Mouse (Mus musculus): ENCODE measurements at regions not wholly inside any gene's neighbourhood (a gene's known extent, or its start where the extent isn't known, plus 50 kb on each side); places are given as distances from the start of the nearest gene placed in this dataset.

DNA sequence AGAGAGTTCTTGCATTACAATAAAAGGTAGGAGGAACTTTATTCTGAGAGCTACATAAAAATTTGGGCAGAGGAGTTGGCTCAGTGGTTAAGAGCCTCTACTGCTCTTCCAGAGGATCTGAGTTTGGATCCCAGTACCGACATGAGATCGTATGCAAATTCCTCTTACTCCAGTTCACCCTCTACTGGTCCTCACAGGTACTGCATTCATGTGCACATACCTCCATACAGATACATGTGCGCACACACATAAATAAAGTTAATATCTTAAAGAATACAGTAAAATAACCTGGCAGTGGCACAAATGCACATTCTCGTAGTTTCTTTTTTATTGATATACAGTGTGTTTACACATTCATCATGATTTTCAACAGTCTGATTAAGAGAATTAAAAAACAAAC is 232.4 kb downstream of the Vps13c start:
- DNase-seq (ENCODE audit: low spot score), result no peak

DNA sequence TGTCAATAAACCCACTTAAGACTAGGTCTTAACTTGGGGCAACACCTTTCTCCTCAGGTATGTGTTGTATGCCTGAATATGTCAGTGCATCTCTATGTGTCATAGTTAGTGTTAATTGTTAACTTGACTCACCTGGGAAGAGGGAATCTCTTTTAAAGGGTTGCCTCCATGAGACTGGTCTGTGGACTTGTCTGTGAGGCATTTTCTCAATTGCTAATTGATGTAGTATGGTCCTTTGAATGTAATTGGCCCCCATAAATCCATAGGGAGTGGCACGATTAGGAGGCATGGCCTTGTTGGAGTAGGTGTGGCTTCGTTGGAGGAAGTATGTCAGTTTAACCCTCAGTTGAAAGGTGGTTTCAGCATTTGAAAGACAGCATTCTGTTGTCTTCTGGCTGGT is 237.1 kb downstream of the Vps13c start:
- DNase-seq (ENCODE audit: low spot score), result no peak

DNA sequence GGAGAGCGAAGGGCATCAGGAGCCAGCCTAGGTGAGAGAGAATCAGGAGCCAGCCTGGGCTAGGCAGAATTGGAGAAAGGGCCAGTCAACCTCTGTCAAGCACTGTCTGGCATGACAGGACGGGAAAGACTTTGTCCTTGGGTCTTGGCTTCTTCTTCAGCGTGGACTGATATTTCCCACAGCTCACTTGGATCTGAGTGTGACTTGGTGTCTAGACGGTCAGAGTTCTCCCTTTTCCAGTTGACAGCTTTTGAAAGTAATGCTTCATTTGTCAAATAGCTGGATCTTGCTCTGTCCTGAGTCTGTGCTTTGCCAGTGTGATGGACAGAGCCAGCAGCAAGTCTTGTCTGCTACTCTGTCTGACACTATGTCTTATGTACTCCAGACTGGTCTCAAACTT is 243.1 kb downstream of the Vps13c start:
- DNase-seq (ENCODE audit: low spot score), result no peak

DNA sequence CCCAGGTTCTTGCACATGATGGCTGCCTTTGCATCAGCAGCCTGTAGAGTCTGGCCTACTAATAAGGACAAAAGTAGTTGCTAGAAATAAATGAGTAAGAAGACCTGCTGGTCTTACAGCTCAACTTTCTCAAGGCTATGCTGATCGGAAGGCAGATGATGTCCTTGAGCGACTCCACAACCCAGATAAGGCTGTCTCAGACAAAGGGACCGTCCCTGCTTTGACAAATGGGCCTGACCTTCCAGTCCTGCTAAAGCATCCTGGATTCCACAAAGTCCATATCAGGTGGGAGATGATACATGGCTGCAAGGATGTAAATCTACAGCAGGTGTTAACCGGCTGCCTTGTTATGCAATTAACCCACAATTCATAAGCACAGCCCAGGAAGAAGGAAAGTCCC is 244.8 kb downstream of the Vps13c start:
- DNase-seq (ENCODE audit: low spot score), result no peak

DNA sequence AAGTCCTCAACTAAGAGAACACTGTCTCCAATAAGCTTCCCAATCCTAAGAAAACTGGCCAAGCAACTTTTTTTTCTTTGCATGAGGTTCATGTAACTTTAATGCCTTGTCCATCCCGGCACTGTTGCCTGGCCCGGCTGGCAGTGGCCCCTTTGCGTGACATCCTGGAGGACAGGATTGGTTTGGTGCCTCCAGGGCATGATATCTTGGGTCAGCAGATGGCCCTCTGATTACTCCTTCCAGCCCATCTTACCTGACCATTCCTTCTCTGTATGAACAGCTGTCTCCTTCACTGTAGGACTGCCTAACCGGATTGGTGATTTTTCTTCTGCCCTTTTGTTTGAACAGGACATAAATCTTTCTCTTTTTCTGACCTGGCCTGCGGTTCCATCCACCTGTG is 254.4 kb downstream of the Vps13c start:
- DNase-seq (ENCODE audit: low spot score), result no peak

DNA sequence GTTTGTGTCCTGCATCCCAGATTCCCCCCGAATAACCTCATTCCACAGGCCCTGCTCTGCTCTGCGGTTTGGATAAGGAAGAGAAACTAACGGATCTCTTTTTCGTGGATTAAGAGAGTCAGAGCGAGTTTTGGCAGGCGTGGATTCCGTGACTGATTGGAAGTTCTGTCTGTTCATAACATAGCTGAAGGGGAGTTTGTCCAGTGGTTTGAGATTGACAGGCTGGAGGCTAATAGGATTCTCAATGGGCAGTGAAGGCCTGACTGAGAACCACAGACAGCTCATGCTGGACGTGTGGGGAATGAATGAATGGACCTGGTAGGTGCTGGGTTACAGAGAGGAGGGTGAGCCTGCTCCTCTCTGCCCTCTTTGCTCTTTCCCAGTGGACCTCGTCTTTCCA is 269.6 kb downstream of the Vps13c start:
- DNase-seq (ENCODE audit: low spot score), result no peak

DNA sequence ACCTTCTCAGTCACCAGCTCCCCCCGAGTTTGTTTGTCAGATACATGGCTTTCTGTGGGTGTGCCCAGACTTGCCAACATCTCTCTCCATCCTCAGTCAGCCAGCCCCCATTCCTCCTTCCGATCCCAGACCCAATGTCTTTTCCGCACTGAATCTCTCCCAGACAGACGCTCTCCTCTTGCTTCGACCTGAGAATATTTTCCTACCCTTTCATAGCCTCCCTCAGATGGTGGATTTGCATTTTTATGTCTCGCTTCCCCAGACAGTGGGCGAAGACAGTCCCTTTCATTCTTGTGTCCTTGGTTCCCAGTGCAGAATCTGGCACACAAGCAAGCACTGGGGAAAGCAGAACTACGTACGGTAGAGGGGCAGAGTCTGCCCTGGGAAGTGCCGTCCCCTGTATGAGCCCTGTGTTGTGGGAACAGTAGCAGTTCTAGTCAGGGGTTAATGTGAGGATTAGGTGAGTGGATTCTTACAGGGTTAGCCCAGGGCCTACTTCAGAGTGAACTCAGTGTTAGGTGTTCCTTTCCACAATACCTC is 275.0 kb downstream of the Vps13c start:
- DNase-seq (ENCODE audit: low spot score), result no peak

DNA sequence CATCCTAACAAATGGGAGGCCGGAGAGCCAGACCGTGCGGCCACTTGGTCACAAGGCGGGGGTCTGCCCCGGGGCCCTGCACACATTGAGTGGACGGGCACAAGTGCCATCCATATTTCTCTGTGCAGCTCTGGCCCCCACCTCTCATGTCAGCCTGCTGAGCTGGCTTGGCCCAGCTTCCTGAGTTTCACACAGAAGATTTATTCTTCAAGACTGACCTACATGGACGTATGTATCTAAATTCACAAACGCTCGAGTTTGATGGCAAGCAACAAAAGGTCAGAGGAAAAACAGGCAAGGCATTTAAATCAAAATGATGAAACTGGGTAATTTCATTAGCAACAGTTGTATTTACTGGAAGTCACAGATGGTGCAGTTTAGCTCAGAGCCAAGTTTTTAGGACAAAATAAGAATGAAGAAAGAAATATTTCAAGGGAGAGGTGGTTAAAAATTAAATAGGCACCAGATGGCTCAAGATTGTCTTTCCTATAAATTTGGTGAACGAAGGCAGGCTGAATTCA is 276.1 kb downstream of the Vps13c start:
- no peak for DNase-seq (ENCODE audit: low spot score)

DNA sequence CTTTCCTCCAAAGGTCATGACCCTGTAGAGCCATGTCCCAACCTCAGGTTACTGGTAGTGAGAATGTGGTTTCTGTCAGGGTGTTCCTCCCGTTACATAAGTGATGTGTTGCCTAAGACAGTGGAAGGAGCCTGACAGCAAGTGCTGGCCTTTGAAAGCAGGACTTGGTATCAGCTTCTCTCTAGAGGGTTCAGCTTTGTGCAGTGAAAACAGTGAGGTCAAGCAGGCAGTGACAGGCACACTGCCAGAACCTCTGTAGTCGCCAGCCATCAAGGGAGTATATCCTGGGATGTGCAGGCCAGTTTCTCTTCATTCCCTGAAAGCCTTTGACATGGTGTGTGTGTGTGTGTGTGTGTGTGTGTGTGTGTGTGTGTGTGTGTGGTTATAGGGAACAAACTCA is 278.1 kb downstream of the Vps13c start:
- DNase-seq (ENCODE audit: low spot score), result no peak

DNA sequence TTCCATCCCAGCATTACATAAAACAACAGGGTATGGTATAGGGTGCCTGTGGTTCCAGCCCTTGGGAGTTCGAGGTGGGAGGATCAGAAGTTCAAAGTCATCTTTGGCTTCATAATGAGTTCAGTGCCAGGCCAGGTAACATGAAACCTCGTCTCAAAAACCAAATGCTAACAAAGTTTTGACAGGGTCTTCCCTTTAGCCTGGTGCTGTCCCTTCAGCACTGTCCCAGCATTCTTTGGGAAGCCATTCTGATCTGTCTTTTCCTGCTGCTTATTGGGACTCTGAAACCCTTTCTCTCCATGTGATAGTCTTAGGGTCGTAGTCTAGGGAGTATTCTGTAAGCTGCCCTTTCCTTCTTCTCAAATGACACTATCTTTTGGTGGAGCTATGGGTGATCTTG is 282.1 kb downstream of the Vps13c start:
- no peak for DNase-seq (ENCODE audit: low spot score)

DNA sequence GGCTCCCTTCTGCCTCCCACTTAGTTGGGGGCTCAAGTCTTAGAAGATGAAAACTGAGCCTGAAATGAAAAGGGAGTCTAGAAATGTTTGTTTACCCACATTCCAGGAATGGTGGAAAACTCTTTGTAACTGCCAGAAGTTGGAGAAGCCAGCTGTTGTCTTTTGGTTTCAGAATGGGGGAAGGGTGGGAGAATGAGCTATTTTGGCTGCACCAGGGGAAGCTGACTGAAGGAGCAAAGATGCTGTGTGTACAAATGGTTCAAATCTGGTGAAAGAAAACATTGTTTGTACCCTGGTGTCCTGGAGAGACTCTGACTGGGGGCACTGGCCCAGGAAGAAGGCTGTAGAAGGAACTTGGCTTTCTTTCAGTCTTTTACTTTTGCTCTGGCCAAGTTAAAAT is 291.1 kb downstream of the Vps13c start:
- peak; percentile 30 for DNase-seq (ENCODE audit: low spot score)

DNA sequence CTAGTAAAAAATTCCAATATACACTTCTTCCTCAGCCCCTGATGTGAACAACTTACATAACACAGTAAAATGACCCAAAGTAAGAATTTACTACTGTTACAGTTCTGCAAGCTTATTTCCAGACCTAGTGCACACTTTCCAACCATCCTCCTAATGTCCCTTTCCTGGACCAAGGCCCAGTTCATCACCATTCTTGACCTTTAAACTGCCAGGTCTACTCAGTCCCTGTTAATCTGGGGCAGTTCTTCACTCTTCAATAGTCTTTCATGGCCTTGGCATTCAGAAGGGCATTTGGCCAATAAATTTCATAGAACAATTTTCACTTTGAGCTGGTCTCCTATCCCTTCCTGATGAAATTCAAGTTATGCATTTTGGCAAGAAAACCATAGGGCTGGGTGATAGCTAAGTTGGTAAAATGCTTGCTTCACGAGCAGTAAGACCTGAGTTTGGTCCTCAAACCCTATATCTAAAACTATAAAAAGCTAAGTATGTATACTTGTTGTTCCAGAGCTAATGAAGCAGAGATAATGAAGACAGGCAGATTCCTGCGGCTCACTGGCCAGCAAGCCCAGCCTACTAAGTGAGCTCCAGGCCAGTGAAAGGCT is 295.4 kb downstream of the Vps13c start:
- DNase-seq (ENCODE audit: low spot score), result no peak

DNA sequence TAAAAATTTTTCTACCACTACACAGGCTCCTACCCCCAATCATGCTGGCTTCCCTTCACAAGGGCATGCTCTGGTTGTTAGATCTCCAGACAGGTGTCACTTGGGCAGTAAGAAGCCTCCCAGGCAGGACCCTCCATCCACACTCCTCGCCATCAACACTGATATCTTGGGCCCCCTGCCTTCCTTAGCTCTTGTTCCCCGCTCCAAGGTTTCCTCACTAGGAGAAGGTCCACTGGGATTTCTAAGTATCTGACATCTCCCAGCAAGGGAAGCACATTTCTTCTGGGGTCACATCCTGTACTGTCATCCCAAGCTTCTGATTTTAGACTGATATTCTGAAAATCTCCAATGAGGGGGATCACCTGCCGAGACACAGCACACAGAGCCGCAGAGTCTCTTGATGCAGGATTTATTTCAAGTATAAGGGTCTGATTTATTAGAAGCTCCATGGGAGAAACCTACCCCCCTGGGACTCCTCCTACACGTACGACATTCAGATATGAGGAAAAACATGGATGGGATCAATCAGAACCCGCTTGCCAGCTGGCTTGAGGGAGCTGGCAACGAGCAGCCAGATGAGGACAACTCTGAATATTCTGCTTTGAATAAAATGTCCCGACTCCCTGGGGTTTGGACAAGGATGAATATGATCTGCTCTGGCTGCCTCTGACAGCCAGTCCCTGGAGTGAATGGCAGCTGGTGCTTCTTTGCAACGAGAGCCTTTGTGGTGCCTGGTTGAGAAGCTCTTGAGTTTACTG is 322.8 kb downstream of the Vps13c start:
- DNase-seq (ENCODE audit: low spot score), result peak; percentile 1

DNA sequence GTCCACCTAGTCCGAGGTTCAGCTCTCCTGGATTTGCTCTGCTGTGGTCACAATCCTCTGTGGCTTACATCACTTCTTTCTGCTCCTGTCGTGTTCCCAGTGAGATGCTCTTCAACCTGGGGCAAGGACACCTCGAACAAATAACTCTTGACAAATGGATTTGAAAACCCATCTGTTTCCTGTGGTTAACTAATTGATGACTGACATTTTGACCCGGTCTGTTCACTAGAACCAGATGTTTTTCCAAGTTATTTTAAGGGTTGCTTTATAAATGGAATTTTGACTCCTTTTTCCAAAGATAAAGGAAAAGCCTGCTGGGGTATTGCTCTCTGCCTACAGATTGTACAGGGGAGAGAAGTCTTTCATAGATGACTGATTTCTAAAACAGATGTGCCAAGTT is 326.4 kb downstream of the Vps13c start:
- no peak for DNase-seq (ENCODE audit: low spot score)

DNA sequence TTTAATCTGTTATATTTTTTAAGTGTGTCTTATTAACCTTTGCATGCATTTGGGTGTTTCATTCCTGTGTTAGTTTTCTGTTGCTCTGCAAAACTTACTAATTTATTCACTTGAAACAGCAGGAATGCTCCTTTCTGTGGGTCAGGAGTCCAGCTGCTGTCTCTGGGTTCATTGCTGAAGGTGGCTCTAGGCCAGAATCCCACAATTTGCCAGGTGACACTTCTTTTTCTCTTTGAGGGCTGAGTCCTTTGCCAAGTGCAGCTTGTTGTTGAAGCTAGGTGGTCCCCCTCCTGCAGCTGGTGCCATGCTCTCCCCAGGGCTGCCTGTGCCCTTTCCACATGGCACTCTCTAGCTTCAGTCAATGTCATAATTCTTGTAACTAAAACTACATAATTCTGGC is 348.7 kb downstream of the Vps13c start:
- DNase-seq (ENCODE audit: low spot score), result no peak

DNA sequence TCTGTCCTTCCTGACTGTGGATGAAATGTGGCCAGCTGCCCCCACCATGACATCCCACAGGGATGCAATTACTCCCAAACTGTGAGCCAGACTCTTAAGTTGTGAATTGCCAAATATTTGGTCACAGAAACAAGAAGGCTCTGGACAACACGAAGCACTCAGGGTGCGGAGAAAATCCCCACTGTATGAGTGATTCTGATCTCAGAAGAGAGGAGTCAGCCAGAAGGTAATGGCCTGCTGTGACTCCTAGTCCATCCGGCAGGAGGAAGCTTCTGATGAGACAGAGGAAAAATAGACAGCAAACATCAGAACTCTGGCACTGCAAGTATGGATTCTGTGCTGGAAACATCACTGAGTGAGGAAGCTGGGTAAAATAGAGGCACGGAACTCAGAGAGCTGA is 359.6 kb downstream of the Vps13c start:
- peak; percentile 4 for DNase-seq (ENCODE audit: low spot score)

DNA sequence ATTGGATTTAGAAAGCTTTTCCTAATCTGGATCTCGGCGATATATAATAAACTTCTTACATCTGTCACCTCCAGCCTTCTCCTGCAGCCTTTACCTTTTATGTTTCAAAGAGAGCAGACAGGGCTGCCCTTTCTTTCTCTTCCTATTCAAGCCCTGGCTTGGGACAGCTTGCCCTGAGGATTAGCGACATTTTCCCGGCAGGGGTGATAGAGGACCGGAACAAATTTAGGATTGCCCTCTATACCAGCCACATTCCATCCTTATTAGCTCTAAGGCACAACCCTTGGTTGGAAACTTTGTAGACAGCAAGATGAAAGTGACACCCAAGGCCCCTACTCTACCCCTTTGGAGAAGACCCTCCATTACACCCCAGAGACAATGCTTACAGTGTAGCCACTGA is 360.8 kb downstream of the Vps13c start:
- DNase-seq (ENCODE audit: low spot score), result no peak

DNA sequence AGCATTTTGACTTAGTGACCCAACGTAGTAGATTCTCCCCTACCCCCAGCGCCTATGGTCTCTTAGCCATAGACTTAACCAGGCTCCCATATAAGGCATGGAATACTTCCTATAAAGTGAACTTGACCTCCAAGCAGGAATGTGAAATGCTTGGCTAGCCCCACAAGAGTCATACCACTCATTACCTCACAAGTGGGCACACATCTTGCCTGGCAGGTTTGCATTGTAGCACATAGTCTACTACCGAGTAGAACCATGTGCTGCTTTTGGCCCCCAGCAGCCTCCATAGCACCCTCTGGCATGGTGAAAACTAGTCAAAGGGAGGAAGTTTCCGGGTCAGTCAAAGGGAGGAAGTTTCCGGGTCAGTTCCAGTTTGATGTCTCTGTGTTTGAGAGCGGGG is 385.5 kb downstream of the Vps13c start:
- no peak for DNase-seq (ENCODE audit: low spot score)

DNA sequence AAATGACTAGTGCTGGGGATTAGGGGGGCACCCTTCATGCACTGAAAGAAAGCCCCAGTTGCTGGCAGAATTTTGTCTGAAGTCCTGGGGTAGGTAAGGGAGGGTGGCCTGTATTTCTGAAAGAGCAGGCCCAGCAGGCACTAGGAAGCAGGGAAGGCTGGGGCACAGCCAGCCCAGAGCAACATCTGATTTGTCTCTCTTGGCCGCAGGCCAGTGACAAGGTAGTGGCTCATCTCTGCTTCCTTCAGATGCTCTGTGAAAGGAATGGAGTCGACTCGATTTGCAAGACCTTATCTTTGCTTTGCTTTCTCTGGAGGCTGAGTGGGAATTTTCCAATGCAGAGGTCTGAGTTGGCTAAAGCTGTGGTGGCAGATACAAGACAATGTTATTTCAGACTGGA is 390.9 kb downstream of the Vps13c start:
- DNase-seq (ENCODE audit: low spot score), result no peak

DNA sequence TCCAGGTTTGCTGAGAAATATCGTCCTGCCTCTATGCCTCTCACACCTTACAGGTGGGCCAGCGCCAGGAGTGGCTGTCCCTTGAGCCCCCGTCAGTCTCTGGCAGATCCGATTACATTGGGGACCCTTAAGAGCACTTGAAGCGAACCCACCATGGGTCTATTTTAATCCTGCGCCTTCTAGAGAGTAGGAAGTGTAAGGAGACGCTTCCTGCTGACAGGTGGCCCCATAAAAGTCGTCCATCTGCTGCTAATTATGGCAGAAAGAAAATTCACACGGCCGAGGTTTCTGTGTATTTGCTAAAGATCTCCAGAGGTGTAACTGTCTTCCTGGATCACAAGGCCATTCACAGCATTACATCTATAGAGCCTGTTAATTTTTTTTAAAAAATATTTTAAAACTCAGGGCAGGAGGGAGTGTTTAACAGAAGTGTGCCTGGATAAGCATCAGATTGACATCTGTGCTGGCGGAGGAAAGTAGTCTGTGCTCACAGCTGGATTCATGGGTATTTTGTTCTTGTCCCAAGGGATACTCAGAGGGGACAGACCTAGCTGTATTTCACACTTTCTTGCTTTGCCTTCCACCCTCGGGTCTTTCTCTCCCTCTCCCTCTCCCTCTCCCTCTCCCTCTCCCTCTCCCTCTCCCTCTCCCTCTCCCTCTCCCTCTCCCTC is 394.9 kb downstream of the Vps13c start:
- DNase-seq (ENCODE audit: low spot score), result no peak

DNA sequence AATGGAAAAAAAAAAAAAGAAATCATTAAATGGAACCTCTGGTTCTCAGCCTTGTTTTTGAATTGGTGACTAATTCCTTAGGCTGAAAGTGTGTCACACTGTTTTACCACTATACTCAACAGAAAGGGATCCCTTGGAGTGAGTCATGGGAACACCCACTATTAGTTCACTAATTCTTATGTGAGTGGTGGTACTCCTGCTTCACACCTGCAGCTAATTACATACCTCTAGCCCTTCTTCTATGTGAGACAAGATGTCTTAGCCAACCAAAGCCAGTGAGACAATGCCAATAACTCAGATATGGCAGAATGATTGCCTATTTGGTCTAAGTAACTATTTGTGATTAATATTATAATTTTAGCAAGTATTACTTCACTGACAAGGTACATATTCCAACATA is 398.9 kb downstream of the Vps13c start:
- no peak for DNase-seq (ENCODE audit: low spot score)

DNA sequence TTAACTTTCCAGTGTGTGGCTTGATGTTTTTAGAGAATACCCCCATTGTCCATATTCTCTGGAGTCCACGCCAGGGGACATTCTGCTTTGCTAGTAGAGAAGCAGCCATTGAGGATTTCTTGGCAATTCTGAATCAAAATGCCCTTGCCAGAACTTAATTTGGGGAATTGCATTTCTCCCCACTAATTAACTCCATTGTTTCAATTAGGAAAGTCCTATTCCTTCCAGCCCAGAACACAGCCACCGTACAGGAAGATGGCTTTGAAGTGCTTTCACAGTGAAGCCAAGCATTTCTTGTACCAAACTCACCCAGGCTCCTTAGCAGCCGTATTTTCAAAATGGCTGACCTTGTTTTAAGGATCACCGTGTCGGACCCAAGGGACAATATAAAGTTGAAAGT is 399.4 kb downstream of the Vps13c start:
- DNase-seq (ENCODE audit: low spot score), result no peak

DNA sequence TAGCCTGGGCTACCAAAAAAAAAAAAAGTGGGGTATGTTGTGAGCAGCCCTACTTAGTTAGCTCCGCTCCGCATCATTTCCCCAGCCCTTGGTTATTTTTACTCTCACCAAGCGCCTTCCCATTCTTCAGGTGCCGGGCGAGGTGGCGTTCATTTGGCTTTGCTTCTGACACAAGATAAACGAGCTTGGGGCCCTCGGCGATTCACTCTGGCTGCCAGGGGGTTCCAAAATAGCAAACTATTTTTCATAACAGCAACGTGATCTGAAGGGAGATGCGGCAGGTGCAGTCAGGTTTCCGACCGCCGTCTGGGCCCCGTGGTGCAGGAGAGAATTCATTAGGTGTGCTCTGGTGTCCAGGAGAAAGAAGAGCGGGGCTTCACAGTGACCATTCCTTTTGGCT is 403.6 kb upstream of the Rora start:
- DNase-seq (ENCODE audit: low spot score), result peak; percentile 57
